Comparison of ENCODE assay signal across 8 mouse cellular contexts in the genomic region with DNA sequence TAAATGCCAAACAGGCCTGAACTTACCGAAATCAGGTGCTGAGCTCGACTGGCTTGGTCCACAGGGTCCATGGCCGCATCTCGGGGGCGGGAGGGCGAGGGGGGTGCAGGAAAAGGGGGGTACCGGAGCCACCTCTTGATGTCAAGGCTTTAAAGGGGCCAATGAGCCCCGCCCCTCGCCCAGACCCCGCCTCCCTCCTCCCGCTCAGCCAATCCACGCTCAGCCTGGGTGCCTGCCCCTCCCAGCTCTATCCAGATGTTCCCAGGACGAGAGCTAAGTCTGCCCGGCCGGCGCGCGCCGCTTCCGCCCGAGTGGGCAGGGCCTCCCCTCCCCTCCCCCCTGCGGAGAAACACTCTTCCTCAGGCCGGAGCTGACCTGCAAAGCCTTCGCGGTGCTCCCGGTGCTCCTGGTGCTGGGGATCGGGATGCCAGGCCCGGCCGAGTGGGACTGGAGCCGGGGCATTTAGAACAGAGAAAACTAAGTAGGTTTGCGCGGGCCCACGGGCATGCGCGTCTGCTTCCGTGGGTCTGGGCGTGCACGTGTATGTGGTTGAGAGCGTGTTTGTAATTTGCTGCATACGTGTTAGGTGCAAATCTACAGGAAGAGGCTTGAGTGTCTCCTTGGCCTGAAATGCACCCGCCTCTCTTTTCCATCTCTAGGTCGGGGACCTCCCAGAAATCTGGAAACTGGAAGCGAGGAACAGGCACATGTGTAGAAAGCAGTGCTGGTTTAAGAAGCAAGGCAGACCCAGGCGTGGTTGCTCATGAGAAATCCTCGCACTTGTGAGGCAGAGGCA. TPM values are rescaled to one million over a fixed set of nuclear protein-coding genes. Genes with fewer than 3 reads are reported as not detected.
A peak's percentile ranks its signal among the peaks of the same experiment; 100 is the strongest.
DNase-seq lines count a peak whose midpoint lies in the region; ATAC-seq and TF ChIP-seq lines count a peak whose summit lies in the region.

Gene Nckap5l (minus strand): TSS at position 143 of the 796 bp plus-strand sequence.

- peak within 1 kb of the TSS; percentile 70 for H3K9ac ChIP-seq in hindbrain, postnatal 0 days (replicated peaks; ENCODE audit: low read length)

- 2% methylated on average over 45 of the region's 45 CpGs for WGBS in hindbrain, postnatal 0 days

- H3K27ac ChIP-seq in hindbrain, postnatal 0 days = peak within 1 kb of the TSS; percentile 93

- H3K4me2 ChIP-seq in hindbrain, postnatal 0 days (ENCODE audit: low read depth, low read length) = peak within 1 kb of the TSS; percentile 86

- peak; percentile 86 for DNase-seq in WW6 (ENCODE audit: low read depth, low spot score)
- DNase-seq in cerebellum, postnatal 36 days = peak; percentile 82 to 86
- peak; percentile 89 for DNase-seq in gastrocnemius, adult 18-20 months (ENCODE audit: low spot score)
- peak; percentile 94 for DNase-seq in hindbrain, postnatal 0 days (ENCODE audit: low spot score)
- DNase-seq in left cerebral cortex, adult 9 months (ENCODE audit: low spot score in 2 of 2) = peak; percentile 63 to 87
- DNase-seq in right cerebral cortex, postnatal 14 days = peak; percentile 90
- DNase-seq in urinary bladder, postnatal 36 days (ENCODE audit: low spot score in 2 of 2) = peak; percentile 81 to 91

- H3K4me1 ChIP-seq in hindbrain, postnatal 0 days (ENCODE audit: insufficient read depth, low read length) = peaks cover 26% of the 10 kb centered on the region

- ATAC-seq in hindbrain, postnatal 0 days = peak; percentile 96
- ATAC-seq in megakaryocyte progenitor cell, adult 5-6 weeks (replicated peaks; ENCODE audit: poor library complexity) = peak; percentile 98

- H3K9me3 ChIP-seq in hindbrain, postnatal 0 days (ENCODE audit: low read length) = no peaks in the 10 kb centered on the region

- TF ChIP-seq CTCF in hindbrain, postnatal 0 days (IDR thresholded peaks at IDR 0.05; ENCODE audit: low read depth) = no peak

- no peaks in the 10 kb centered on the region for H3K27me3 ChIP-seq in hindbrain, postnatal 0 days (ENCODE audit: insufficient read depth, low read length)

- H3K4me3 ChIP-seq in hindbrain, postnatal 0 days (ENCODE audit: low read length) = peak within 1 kb of the TSS; percentile 81

- H3K36me3 ChIP-seq in hindbrain, postnatal 0 days (ENCODE audit: insufficient read depth, low read length) = no peaks in the 10 kb centered on the region

RNA-seq across cellular contexts. Expression of gene Nckap5l, which starts in this region (rescaled TPM):
- 1 to 10 TPM; 1.6 to 1.9 TPM for total RNA-seq in gastrocnemius, adult 18-20 months (2021)
- 19.5 and 23.4 TPM in 2 replicates for total RNA-seq in hindbrain, postnatal 0 days (2014; rRNA removed)
- polyA plus RNA-seq in hindbrain, postnatal 0 days (2015; fragmentation: Nextera tagmentation; extraction: Ambion mirVana) = 10.0 and 11.4 TPM in 2 replicates
- 4.0 and 9.7 TPM in 2 replicates for total RNA-seq in megakaryocyte progenitor cell, adult 5-6 weeks (2015)
- 0.17 and 2.2 TPM in 2 replicates for total RNA-seq in megakaryocyte progenitor cell, adult 5-6 weeks (2017)

Comparison
In these comparisons a context has a peak if more than half of its experiments do, and no peak if none do; other contexts are left out.
1. Peak in every context shown above with its lines: DNase-seq, ATAC-seq, H3K4me3 ChIP-seq and H3K27ac ChIP-seq.